In the genomic region with DNA sequence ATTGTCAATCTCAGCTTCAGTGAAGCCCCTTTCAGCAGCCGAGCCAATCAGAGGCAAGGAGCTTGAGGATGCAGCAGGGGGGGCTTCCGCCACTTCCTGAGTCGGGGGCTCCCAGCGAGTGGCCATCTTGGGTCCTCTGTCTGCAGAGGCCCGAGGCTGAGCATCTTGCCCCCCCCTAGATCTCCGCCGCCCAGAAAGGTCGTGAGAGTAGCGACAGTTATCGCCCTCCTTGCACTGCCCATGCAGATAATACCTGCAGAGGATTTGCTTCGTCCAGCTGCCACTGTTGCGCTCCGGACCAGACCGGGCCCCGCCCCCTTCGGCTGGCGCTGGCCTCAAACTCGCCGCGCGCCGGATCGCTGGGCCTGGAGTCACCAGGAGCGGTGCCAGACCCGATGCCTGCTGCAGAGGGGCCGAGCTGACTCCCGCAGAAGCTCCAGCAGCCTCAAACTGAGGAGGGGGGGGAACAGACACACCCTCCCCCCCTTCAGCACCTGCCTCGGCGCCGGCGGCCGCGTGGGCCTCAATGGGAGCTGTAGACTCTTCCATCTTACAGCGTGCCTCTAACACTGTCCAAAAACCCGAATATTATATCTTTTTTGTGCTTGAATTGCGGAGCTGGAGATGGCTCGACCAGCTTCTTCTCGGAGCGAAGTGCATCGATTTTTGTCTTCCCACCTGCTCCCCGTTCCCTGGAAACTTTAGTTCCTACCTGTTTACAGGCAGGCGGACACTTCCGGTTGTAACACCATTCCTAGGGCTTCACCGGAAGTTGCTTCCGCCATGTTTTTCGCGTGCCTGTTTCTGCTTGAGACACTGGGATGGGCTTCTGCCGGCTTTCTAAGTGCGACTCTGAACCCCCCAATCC, we compare ENCODE assay signal across 8 mouse cellular contexts. TPM values are rescaled to one million over a fixed set of nuclear protein-coding genes. Genes with fewer than 3 reads are reported as not detected.
DNase-seq lines count a peak whose midpoint lies in the region; ATAC-seq and TF ChIP-seq lines count a peak whose summit lies in the region.

Gene Mkrn3, minus strand, starts transcription at position 647 of the 868 bp plus-strand sequence.

- in situ Hi-C loops in ES-E14 (cut with MboI; ENCODE audit: low sequenced_read_pairs in 2 of 2, unreplicated experiment in 2 of 2), result no loop called here

- H3K27ac ChIP-seq in ES-E14 (ENCODE audit: insufficient read depth, low read depth, low read length, poor library complexity, severe bottlenecking), result peak within 1 kb of the TSS; percentile 14; the same call in 1 of the 2 replicates
- peak within 1 kb of the TSS; percentile 95 for H3K27ac ChIP-seq in forebrain, embryonic 15.5 days (replicated peaks)
- H3K27ac ChIP-seq in lung, embryonic 14.5 days (ENCODE audit: low read depth), result no peak within 1 kb of the TSS

- H3K4me1 ChIP-seq in ES-E14 (ENCODE audit: control insufficient read depth in 2 of 2, insufficient read depth in 2 of 2, low read length in 2 of 2, poor library complexity in 1 of 2), result peaks cover 0 to 7% of the 10 kb centered on the region in 2 experiments; a peak in 1 of 4 replicates
- H3K4me1 ChIP-seq in forebrain, embryonic 15.5 days, result peaks cover 19% of the 10 kb centered on the region
- H3K4me1 ChIP-seq in lung, embryonic 14.5 days (ENCODE audit: insufficient read depth), result no peaks in the 10 kb centered on the region

- peak within 1 kb of the TSS; percentile 81 to 96 for H3K4me3 ChIP-seq in ES-E14 (ENCODE audit: insufficient read depth in 1 of 2, low read depth in 1 of 2, low read length in 2 of 2, poor library complexity in 1 of 2, severe bottlenecking in 1 of 2)
- peak within 1 kb of the TSS; percentile 72 for H3K4me3 ChIP-seq in forebrain, embryonic 15.5 days
- H3K4me3 ChIP-seq in lung, embryonic 14.5 days (ENCODE audit: low read depth, low read length), result peak within 1 kb of the TSS; percentile 61

- no peaks in the 10 kb centered on the region for H3K27me3 ChIP-seq in forebrain, embryonic 15.5 days
- H3K27me3 ChIP-seq in lung, embryonic 14.5 days (ENCODE audit: insufficient read depth, low read length), result peaks cover 5% of the 10 kb centered on the region; the same call in 1 of the 2 replicates

- H3K9me3 ChIP-seq in ES-E14 (ENCODE audit: control insufficient read depth, insufficient read depth, low read depth, low read length), result no peaks in the 10 kb centered on the region
- H3K9me3 ChIP-seq in forebrain, embryonic 15.5 days, result no peaks in the 10 kb centered on the region
- H3K9me3 ChIP-seq in lung, embryonic 14.5 days (ENCODE audit: low read depth, low read length), result no peaks in the 10 kb centered on the region

- H3K4me2 ChIP-seq in forebrain, embryonic 15.5 days (replicated peaks), result peak within 1 kb of the TSS; percentile 67
- peak within 1 kb of the TSS; percentile 70 for H3K4me2 ChIP-seq in lung, embryonic 14.5 days

- H3K36me3 ChIP-seq in ES-E14 (ENCODE audit: control insufficient read depth, insufficient read depth, low read length, poor library complexity, severe bottlenecking), result no peaks in the 10 kb centered on the region
- no peaks in the 10 kb centered on the region for H3K36me3 ChIP-seq in forebrain, embryonic 15.5 days
- H3K36me3 ChIP-seq in lung, embryonic 14.5 days (ENCODE audit: insufficient read depth), result no peaks in the 10 kb centered on the region

- TF ChIP-seq CTCF in lung, embryonic 14.5 days (IDR thresholded peaks at IDR 0.05; ENCODE audit: low read depth), result no peak

- DNase-seq in ES-E14 (ENCODE audit: low read depth, low spot score), result peak; percentile 90
- peak; percentile 67 for DNase-seq in c-Kit-positive CD71-negative TER-119-negative erythroid progenitor cells, embryonic 14.5 days (ENCODE audit: low read depth)
- peak; percentile 77 to 80 for DNase-seq in heart, postnatal 36 days
- DNase-seq in layer of hippocampus, adult 18-20 months (ENCODE audit: low spot score in 2 of 2), result peak; percentile 4 to 37
- DNase-seq in lung, embryonic 14.5 days, result peak; percentile 95
- peak; percentile 46 for DNase-seq in ovary, adult 18-20 months (ENCODE audit: low spot score)
- DNase-seq in thymus, postnatal 4 days, result peak; percentile 62

- WGBS in forebrain, embryonic 15.5 days, result 32% methylated on average over 49 of the region's 49 CpGs
- WGBS in lung, embryonic 14.5 days, result 21% methylated on average over 49 of the region's 49 CpGs

- intact Hi-C loops in heart, postnatal 36 days (cut with DNase I), result loop anchor here (5.0 kb wide), 1 partner anchor 43 kb away; the partner anchor contains the start of gene Peg12

- ATAC-seq in forebrain, embryonic 15.5 days (replicated peaks), result peak; percentile 94
- peak; percentile 87 for ATAC-seq in lung, embryonic 14.5 days (ENCODE audit: insufficient read depth)

- peak within 1 kb of the TSS; percentile 94 for H3K9ac ChIP-seq in ES-E14 (ENCODE audit: insufficient read depth, low read depth, low read length, poor library complexity, severe bottlenecking)
- peak within 1 kb of the TSS; percentile 75 for H3K9ac ChIP-seq in forebrain, embryonic 15.5 days (replicated peaks)
- peak within 1 kb of the TSS; percentile 71 for H3K9ac ChIP-seq in lung, embryonic 14.5 days

TF ChIP-seq in ES-E14, 5 proteins besides CTCF, POLR2A, EP300 and RAD21:
- TF ChIP-seq ZC3H11A (IDR thresholded peaks at IDR 0.05; ENCODE audit: borderline replicate concordance, low read depth, low read length), result no peak
- peak; percentile 87 for TF ChIP-seq HCFC1 (IDR thresholded peaks at IDR 0.05; ENCODE audit: borderline replicate concordance, insufficient read depth, low read length)

RNA-seq across cellular contexts. Expression of gene Mkrn3, which starts in this region (rescaled TPM):
- total RNA-seq in ES-E14 (2012; rRNA removed), result 5.8 and 7.0 TPM in 2 replicates
- polyA plus RNA-seq in forebrain, embryonic 15.5 days (2015; fragmentation: Nextera tagmentation; extraction: Ambion mirVana), result 23.2 and 23.8 TPM in 2 replicates
- total RNA-seq in heart, postnatal 36 days (2021), result under 1 TPM; 0.14 to 0.33 TPM
- total RNA-seq in layer of hippocampus, adult 18-20 months (2021), result under 1 TPM; 0.45 to 0.53 TPM
- 4.6 and 5.1 TPM in 2 replicates for polyA plus RNA-seq in lung, embryonic 14.5 days (2014; fragmentation: Nextera tagmentation; extraction: Ambion mirVana)

Comparison
In these comparisons a context has a peak if more than half of its experiments do, and no peak if none do; other contexts are left out.
1. Peak in DNase-seq in heart, postnatal 36 days; RNA of the gene not detected or under 1 TPM.
2. Peak in DNase-seq in layer of hippocampus, adult 18-20 months; RNA of the gene not detected or under 1 TPM.
3. DNase-seq: peak in every context shown above with its lines; median percentile 95 in lung, embryonic 14.5 days; 90 in ES-E14; 78 in heart, postnatal 36 days; 67 in c-Kit-positive CD71-negative TER-119-negative erythroid progenitor cells, embryonic 14.5 days; 62 in thymus, postnatal 4 days; 46 in ovary, adult 18-20 months; 20 in layer of hippocampus, adult 18-20 months.